Mouse (Mus musculus) liver, embryonic 14.5 days (tissue): ENCODE data around the gene Fam186a.

Experiments
- CTCF ChIP-seq: IDR thresholded peaks from 2 replicates; pipeline ENCODE4 v1.5.1; 2016; ENCODE audit warnings: antibody characterized with exemption, low read depth, control low read depth
- EP300 ChIP-seq: IDR thresholded peaks from 2 replicates; pipeline ENCODE4 v1.6.1; 2016; ENCODE audit warnings: antibody characterized with exemption, low read depth

GRCm38 (mm10) chr15:99934501-99934900 is 32.4 kb downstream of the Fam186a start:
- no peak for TF ChIP-seq CTCF
- TF ChIP-seq EP300 = no peak
